Mouse (Mus musculus): ENCODE measurements around the gene Gadl1.
A peak's percentile ranks its signal among the peaks of the same experiment; 100 is the strongest.

Gene Gadl1

GRCm38 (mm10) chr9:116084324-116084931 is 175.2 kb downstream of the Gadl1 start:
- no peak for DNase-seq (ENCODE audit: extremely low read depth, low read depth, low spot score)

GRCm38 (mm10) chr9:116085999-116086398 is 176.7 kb downstream of the Gadl1 start:
- no peak for DNase-seq (ENCODE audit: extremely low read depth, low read depth, low spot score)

GRCm38 (mm10) chr9:116087263-116087662 is 178.0 kb downstream of the Gadl1 start:
- no peak for DNase-seq (ENCODE audit: extremely low read depth, low read depth, low spot score)

- DNase-seq (ENCODE audit: extremely low read depth, low read depth, low spot score) = no peak
Observed at GRCm38 (mm10) chr9:116087880-116088279, 178.6 kb downstream of the Gadl1 start.

GRCm38 (mm10) chr9:116088912-116089311 is 179.7 kb downstream of the Gadl1 start:
- no peak for DNase-seq (ENCODE audit: extremely low read depth, low read depth, low spot score)

GRCm38 (mm10) chr9:116090296-116090695 is 181.0 kb downstream of the Gadl1 start:
- DNase-seq (ENCODE audit: extremely low read depth, low read depth, low spot score) = no peak

GRCm38 (mm10) chr9:116091101-116091841 is 182.0 kb downstream of the Gadl1 start:
- DNase-seq (ENCODE audit: extremely low read depth, low read depth, low spot score) = peak; percentile 10

- DNase-seq (ENCODE audit: extremely low read depth, low read depth, low spot score) = no peak
Observed at GRCm38 (mm10) chr9:116091921-116092320, 182.7 kb downstream of the Gadl1 start.

GRCm38 (mm10) chr9:116098724-116099595 is 189.7 kb downstream of the Gadl1 start:
- no peak for DNase-seq (ENCODE audit: extremely low read depth, low read depth, low spot score)

GRCm38 (mm10) chr9:116099596-116099993 is 190.3 kb downstream of the Gadl1 start:
- no peak for DNase-seq (ENCODE audit: extremely low read depth, low read depth, low spot score)

- DNase-seq (ENCODE audit: extremely low read depth, low read depth, low spot score) = no peak
Observed at GRCm38 (mm10) chr9:116100015-116100414, 190.8 kb downstream of the Gadl1 start.

GRCm38 (mm10) chr9:116101842-116102241 is 192.6 kb downstream of the Gadl1 start:
- no peak for DNase-seq (ENCODE audit: extremely low read depth, low read depth, low spot score)

- no peak for DNase-seq (ENCODE audit: extremely low read depth, low read depth, low spot score)
Observed at GRCm38 (mm10) chr9:116104770-116105169, 195.5 kb downstream of the Gadl1 start.

GRCm38 (mm10) chr9:116108729-116109128 is 199.5 kb downstream of the Gadl1 start:
- no peak for DNase-seq (ENCODE audit: extremely low read depth, low read depth, low spot score)

GRCm38 (mm10) chr9:116111149-116111970 is 202.1 kb downstream of the Gadl1 start:
- DNase-seq (ENCODE audit: extremely low read depth, low read depth, low spot score) = no peak

- no peak for DNase-seq (ENCODE audit: extremely low read depth, low read depth, low spot score)
Observed at GRCm38 (mm10) chr9:116114339-116114738, 205.1 kb downstream of the Gadl1 start.

- no peak for DNase-seq (ENCODE audit: extremely low read depth, low read depth, low spot score)
Observed at GRCm38 (mm10) chr9:116115875-116116274, 206.6 kb downstream of the Gadl1 start.

- no peak for DNase-seq (ENCODE audit: extremely low read depth, low read depth, low spot score)
Observed at GRCm38 (mm10) chr9:116118332-116118872, 209.1 kb downstream of the Gadl1 start.

GRCm38 (mm10) chr9:116119990-116120389 is 210.7 kb downstream of the Gadl1 start:
- DNase-seq (ENCODE audit: extremely low read depth, low read depth, low spot score) = no peak

GRCm38 (mm10) chr9:116121472-116121871 is 212.2 kb downstream of the Gadl1 start:
- DNase-seq (ENCODE audit: extremely low read depth, low read depth, low spot score) = no peak

All from fat pad, adult 2 months (tissue).